Mouse (Mus musculus) erythroblast, embryonic 14.5 days (primary cell): ENCODE results near the gene Rps5.

Experiments used
- GATA1 ChIP-seq: IDR thresholded peaks from 2 replicates; pipeline ENCODE4 v1.6.1; 2012; ENCODE audit warnings: low read length, inconsistent platforms, mixed read lengths
- TAL1 ChIP-seq: IDR thresholded peaks from 3 replicates; pipeline ENCODE4 v1.6.1; 2012; ENCODE audit warnings: low read length, inconsistent platforms, mixed read lengths

DNA sequence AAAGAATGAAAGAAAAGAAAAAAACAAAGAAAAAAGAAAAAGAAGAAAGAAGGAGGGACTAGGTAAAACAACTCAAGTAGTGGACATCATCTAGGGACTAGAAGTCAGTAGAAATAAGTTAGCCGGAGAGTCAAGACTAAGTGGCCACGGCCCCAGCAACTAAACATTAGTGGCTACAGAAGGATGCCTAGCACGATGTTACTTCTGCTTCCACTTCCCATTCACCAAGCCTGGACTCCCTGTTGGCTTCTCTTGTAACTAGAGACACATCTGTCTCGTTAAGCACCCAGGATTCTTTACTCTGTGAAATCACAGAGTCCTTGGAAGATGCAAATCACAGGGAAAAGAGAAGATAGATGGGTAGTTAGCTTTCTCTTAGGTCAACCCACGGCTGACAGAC is 35.4 kb downstream of the Rps5 start:
- no peak for TF ChIP-seq GATA1
- no peak for TF ChIP-seq TAL1
